Mouse (Mus musculus) adrenal gland, postnatal 0 days (tissue): ENCODE results near the gene Rhox3e. TPM values are rescaled to one million over a fixed set of nuclear protein-coding genes. Genes with fewer than 3 reads are reported as not detected.

ENCODE experiments used
- polyA plus RNA-seq: library from polyadenylated mRNA; unstranded; fragments of >200 nt; fragmentation: Nextera tagmentation; extraction: Ambion mirVana; gene quantifications from 2 replicates; pipeline ENCODE4 v1.2.1, GENCODE M21; 2015

The Rhox3e gene
- not detected in 2 replicates for polyA plus RNA-seq

DNA sequence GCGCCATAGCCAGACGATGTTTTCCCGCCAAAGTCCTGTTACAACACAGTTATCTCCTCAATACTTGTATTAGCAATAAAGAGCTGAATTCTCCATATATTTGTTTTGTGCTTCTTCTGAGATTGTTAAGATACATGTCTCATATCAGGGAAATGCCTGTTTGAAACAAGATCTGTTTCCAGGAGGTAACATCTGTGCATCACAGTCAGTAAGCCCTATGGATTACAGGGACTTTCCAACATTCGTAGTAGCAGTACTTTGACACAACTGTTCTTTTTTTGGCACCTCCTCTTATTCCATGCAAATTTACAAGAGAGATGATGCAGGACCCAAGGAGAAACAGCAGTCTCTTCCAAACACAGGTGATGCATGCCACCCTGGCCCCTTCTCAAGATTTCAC is at the start of gene Rhox3e:
Rhox3e (plus strand) TSS at position 301 of the 400 bp plus-strand sequence.

DNA sequence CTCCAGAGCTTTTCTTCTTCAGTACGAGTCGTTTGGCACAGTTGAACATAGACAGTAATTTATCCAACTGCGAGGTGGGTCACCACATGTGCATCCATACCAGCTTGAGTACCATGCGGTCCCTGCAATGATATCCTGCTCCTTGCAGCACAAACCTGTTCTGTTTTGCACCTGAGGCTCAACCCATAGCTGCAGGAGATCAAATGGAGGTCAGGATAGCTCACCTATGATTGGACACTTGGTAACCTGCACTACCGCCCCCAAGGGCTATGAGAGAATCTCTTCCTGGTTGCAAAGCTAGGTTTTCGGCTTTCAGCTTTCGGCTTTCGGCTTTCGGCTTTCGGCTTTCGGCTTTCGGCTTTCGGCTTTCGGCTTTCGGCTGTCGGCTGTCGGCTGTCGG is 27.8 kb upstream of the Rhox3e start, which contains the start of gene Rhox4d:
Rhox4d (plus strand) TSS at position 301 of the 400 bp plus-strand sequence.

DNA sequence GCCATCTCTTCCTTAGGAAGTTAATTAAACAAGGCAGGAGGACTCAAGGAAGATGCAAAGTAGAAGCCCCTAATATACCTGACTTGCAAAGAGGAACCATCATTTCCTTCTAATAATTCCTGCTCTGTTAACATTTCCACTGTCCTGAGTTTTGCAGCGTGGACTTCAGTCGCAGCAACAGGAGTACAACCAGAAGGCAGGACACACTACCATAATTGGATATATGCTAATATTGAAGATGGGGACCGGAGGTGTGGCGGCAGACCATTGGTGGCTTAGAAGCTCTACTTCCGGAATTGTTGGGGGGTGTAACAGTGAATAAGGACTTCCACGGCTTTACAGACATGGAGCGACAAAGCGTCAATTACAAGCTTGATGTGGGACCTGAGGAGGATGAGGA is 11.7 kb upstream of the Rhox3e start, which contains the start of gene Rhox2e:
Rhox2e (plus strand) TSS at position 301 of the 400 bp plus-strand sequence.

DNA sequence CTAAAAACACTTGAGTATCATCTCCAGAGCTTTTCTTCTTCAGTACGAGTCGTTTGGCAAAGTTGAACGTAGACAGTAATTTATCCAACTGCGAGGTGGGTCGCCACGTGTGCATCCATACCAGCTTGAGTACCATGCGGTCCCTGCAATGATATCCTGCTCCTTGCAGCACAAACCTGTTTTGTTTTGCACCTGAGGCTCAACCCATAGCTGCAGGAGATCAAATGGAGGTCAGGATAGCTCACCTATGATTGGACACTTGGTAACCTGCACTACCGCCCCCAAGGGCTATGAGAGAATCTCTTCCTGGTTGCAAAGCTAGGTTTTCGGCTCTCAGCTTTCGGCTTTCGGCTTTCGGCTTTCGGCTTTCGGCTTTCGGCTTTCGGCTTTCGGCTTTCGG is 15.3 kb downstream of the Rhox3e start, which contains the start of gene Rhox4e:
Rhox4e (plus strand) TSS at position 301 of the 400 bp plus-strand sequence.

DNA sequence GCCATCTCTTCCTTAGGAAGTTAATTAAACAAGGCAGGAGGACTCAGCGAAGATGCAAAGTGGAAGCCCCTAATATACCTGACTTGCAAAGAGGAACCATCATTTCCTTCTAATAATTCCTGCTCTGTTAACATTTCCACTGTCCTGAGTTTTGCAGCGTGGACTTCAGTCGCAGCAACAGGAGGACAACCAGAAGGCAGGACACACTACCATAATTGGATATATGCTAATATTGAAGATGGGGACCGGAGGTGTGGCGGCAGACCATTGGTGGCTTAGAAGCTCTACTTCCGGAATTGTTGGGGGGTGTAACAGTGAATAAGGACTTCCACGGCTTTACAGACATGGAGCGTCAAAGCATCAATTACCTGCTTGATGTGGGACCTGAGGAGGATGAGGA is 29.3 kb downstream of the Rhox3e start, which contains the start of gene Rhox2f:
Rhox2f (plus strand) TSS at position 301 of the 400 bp plus-strand sequence.

DNA sequence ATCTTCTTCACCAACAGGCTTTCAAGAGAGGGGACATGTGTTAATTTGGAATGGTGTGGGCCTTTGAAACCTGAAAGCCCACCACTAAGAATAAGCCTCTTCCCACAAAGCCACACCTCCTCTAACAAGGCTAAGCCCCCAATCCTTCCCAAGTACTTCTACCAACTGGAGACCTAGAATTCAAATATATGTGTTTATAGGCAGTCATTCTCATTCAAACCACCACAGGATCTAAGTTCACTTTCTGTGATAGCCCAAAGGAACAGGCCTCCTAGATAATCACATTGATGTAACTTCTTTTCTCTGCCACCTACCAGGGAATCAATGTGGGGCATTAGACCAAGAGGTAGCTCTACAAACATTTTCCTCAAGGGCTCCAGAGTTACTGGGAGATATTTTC is 38.9 kb downstream of the Rhox3e start, which contains the start of gene Rhox3f:
Rhox3f (plus strand) TSS at position 301 of the 400 bp plus-strand sequence.

Other genes starting within 250 kb of the Rhox3e start
- not detected in 2 replicates for gene Rhox3a2, start 162.0 kb upstream of the Rhox3e start, polyA plus RNA-seq
- gene Rhox4a2, start 151.2 kb upstream of the Rhox3e start, polyA plus RNA-seq: not detected in 2 replicates
- gene Rhox2b, start 130.0 kb upstream of the Rhox3e start, polyA plus RNA-seq: not detected in 2 replicates
- gene Rhox4b, start 109.5 kb upstream of the Rhox3e start, polyA plus RNA-seq: not detected in 2 replicates
- not detected in 2 replicates for gene Rhox2c, start 88.3 kb upstream of the Rhox3e start, polyA plus RNA-seq
- not detected in 2 replicates for gene Rhox3c, start 83.4 kb upstream of the Rhox3e start, polyA plus RNA-seq
- gene Rhox4c, start 61.7 kb upstream of the Rhox3e start, polyA plus RNA-seq: not detected in 2 replicates
- gene Rhox2d, start 48.6 kb upstream of the Rhox3e start, polyA plus RNA-seq: not detected in 2 replicates
- gene Rhox4d, start 27.7 kb upstream of the Rhox3e start, polyA plus RNA-seq: not detected in 2 replicates
- gene Rhox2e, start 11.6 kb upstream of the Rhox3e start, polyA plus RNA-seq: not detected in 2 replicates
- gene Rhox4e, start 15.4 kb downstream of the Rhox3e start, polyA plus RNA-seq: not detected in 2 replicates
- gene Rhox2f, start 29.4 kb downstream of the Rhox3e start, polyA plus RNA-seq: not detected in 2 replicates
- gene Rhox3f, start 39.0 kb downstream of the Rhox3e start, polyA plus RNA-seq: not detected in 2 replicates
- not detected in 2 replicates for gene Rhox4f, start 65.7 kb downstream of the Rhox3e start, polyA plus RNA-seq
- gene Rhox3g, start 86.6 kb downstream of the Rhox3e start, polyA plus RNA-seq: not detected in 2 replicates
- not detected in 2 replicates for gene Rhox2g, start 101.5 kb downstream of the Rhox3e start, polyA plus RNA-seq
- not detected in 2 replicates for gene Rhox4g, start 109.3 kb downstream of the Rhox3e start, polyA plus RNA-seq
- not detected in 2 replicates for gene Rhox3h, start 126.7 kb downstream of the Rhox3e start, polyA plus RNA-seq
- not detected in 2 replicates for gene Rhox2h, start 131.3 kb downstream of the Rhox3e start, polyA plus RNA-seq